Mouse (Mus musculus) heart, adult 2 months (tissue): ENCODE measurements around the gene Mettl7a1. TPM values are rescaled to one million over a fixed set of nuclear protein-coding genes. Genes with fewer than 3 reads are reported as not detected.
A peak's percentile ranks its signal among the peaks of the same experiment; 100 is the strongest.
"Not testable (repeated sequence)": the region's sequence is repeated elsewhere in the genome, so short reads cannot be mapped to it uniquely, and the experiment has no call there.

Source experiments
- DNase-seq, 2 experiments: peaks; one replicate each; pipeline ENCODE4 v3.0.0; 2021
- H3K27ac ChIP-seq: fragments of 200-600 bp; 2 replicates; pipeline ENCODE4 v1.8.1; 2022
- H3K27me3 ChIP-seq: fragments of 200-500 bp; 2 replicates; pipeline ENCODE4 v1.6.1; 2012; ENCODE audit warnings: mild to moderate bottlenecking, low read length, inconsistent platforms, mixed read lengths; ENCODE audit not compliant: control insufficient read depth, insufficient read depth
- H3K36me3 ChIP-seq: fragments of 200-500 bp; 2 replicates; pipeline ENCODE4 v1.6.1; 2012; ENCODE audit warnings: low read length, inconsistent platforms; ENCODE audit not compliant: control insufficient read depth, insufficient read depth
- H3K4me1 ChIP-seq: fragments of 200-500 bp; 2 replicates; pipeline ENCODE4 v1.6.1; 2011; ENCODE audit warnings: low read length; ENCODE audit not compliant: control insufficient read depth, insufficient read depth
- H3K4me3 ChIP-seq: fragments of 200-600 bp; 2 replicates; pipeline ENCODE4 v1.8.1; 2022
- H3K79me2 ChIP-seq: fragments of 200-500 bp; replicated peaks from 2 replicates; pipeline ENCODE4 v1.6.1; 2012; ENCODE audit warnings: mild to moderate bottlenecking, inconsistent platforms, low read length, moderate library complexity, mixed read lengths; ENCODE audit not compliant: control insufficient read depth, insufficient read depth
- H3K9ac ChIP-seq: fragments of 200-500 bp; 2 replicates; pipeline ENCODE4 v1.6.1; 2012; ENCODE audit warnings: low read depth, mild to moderate bottlenecking, control low read depth, inconsistent platforms, low read length, mixed read lengths
- CTCF ChIP-seq: fragments of 200-600 bp; IDR thresholded peaks from 2 replicates; pipeline ENCODE4 v1.8.1; 2022; ENCODE audit warnings: antibody characterized with exemption, mild to moderate bottlenecking, moderate library complexity
- EP300 ChIP-seq: fragments of 200-500 bp; IDR thresholded peaks from 2 replicates; pipeline ENCODE4 v1.6.1; 2011; ENCODE audit warnings: low read depth, low read length, control low read depth; ENCODE audit not compliant: insufficient read depth
- POLR2A ChIP-seq: fragments of 200-500 bp; IDR thresholded peaks from 2 replicates; pipeline ENCODE4 v1.6.1; 2011; ENCODE audit warnings: mild to moderate bottlenecking, low read depth, low read length, control low read depth; ENCODE audit not compliant: insufficient read depth
- WGBS: fragments of 180-500 bp; shearing (Covaris S2); methylation state at CpG from one replicate; pipeline ENCODE4 v1.1.7; 2018; 5-methylcytosine and 5-hydroxymethylcytosine counted together
- intact Hi-C: fragments of 180-260 bp; cut with DNase I; formaldehyde crosslinking; loops from one replicate; pipeline ENCODE4 v1.15.1; 2025
- polyA plus RNA-seq: library from polyadenylated mRNA; depleted of rRNA; stranded (reverse); fragments of >200 nt; gene quantifications from 2 replicates; pipeline ENCODE4 v1.2.3, GENCODE M21; 2012
- total RNA-seq, 2 experiments: library from RNA; stranded (reverse); gene quantifications; 2 replicates each; pipeline ENCODE4 v1.2.3; 2021

Mettl7a1 gene
- total and polyA plus RNA-seq, 3 experiments, result 43.0 to 56.4 (median 44.8) TPM

DNA sequence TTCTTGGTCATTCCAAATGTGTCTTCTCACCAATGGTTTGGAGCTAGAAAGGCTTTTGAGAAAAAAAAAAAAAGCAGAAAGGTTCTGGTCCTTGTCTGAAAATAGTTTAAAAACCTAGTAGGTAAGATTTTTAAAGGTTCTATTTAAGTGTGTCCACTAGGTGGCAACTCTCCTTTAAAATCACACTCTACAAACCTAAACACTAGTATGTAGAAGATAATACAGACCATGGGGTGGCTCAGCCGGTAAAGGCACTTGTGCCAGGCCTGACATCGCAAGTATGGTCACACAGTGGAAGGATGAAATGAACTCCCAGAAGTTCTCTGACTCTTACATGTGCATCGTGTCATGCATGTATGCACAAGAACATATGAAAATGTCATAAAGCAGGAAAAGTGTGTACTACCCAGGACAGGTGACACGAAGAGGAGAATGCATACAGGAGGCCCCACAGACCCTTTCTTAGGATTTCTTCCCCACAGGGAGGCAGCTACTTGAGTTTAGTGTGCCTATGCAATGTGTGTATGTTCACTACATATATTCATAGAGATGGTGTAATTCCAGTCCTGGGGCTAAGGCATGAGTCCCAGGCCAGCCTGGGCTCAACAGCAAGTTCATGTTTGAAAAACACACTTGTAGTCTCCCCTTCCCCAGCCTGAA lies 40.6 kb upstream of the Mettl7a1 start:
- 32% methylated on average over 4 of the region's 4 CpGs for WGBS
- DNase-seq, result peak in 1 of 2 experiments; percentile 29
- no peaks in the 10 kb centered on the region for H3K27me3 ChIP-seq
- intact Hi-C loops, result loop anchor here (5.0 to 10.0 kb wide), 2 partner anchors 61 to 194 kb away; no protein-coding TSS in a partner anchor
- H3K4me1 ChIP-seq, result no peaks in the 10 kb centered on the region
- no peak overlapping the region for H3K27ac ChIP-seq
- no peaks in the 10 kb centered on the region for H3K79me2 ChIP-seq
- peak; percentile 72 for TF ChIP-seq CTCF
- no peak for TF ChIP-seq EP300
- H3K9ac ChIP-seq, result no peak overlapping the region
- H3K4me3 ChIP-seq, result no peak overlapping the region
- H3K36me3 ChIP-seq, result no peaks in the 10 kb centered on the region

DNA sequence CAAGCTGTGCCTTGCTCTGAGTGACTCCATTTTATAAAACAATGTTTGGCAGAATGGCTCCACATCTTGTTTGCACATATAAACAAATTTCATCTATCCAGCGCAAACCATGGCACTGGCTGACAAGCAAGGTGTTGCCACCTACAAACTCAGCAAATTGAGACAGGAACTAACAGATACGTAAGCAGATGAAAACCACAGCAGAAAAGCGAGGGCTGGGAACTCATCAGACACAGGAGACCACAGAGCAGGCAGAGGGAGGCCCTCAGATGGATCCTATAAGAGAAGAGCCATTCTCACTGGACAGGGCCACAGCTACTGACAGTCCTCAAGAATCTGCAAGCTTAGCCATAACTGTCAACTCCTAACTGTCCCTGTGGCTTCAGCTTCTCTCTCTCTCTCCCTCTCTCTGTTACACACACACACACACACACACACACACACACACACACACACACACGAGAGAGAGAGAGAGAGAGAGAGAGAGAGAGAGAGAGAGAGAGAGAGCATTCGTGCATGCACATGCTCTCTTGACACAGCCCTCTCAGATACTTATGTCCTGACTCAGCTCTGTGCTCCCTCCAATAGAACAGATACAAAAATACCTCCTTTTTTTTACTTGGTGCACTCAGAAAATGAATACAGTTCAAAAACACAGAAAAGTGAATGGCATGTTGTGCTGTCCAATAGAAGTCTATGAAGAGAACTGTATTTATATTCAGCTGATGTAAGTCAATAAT lies 38.2 kb upstream of the Mettl7a1 start:
- H3K4me1 ChIP-seq, result no peaks in the 10 kb centered on the region
- DNase-seq, result no peak
- no peaks in the 10 kb centered on the region for H3K36me3 ChIP-seq
- H3K27me3 ChIP-seq, result no peaks in the 10 kb centered on the region
- TF ChIP-seq EP300 (no peak), POLR2A (no peak), CTCF (no peak)
- no peaks in the 10 kb centered on the region for H3K79me2 ChIP-seq
- no peak overlapping the region for H3K9ac ChIP-seq
- intact Hi-C loops, result loop anchor here (5.0 to 10.0 kb wide), 2 partner anchors 59 to 107 kb away; no protein-coding TSS in a partner anchor
- 72% methylated on average over 4 of the region's 5 CpGs for WGBS
- H3K4me3 ChIP-seq, result no peak overlapping the region
- no peak overlapping the region for H3K27ac ChIP-seq

DNA sequence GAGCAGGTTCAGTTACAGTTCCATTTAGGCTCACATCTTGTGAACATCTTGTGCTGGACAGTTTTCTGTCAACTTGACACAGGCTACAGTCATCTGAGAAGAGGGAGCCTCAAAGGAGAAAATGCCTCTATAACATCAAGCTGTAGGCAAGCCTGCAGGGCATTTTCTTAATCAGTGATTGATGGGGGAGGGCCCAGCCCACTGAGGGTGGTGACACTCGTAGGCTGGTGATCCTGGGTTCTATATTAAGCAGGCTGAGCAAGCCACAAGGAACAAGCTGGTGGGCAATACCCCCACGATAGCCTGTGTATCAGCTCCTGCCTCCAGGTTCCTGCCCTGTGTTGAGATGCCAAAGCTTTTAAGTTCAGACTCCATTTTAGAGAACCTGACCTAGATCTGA lies 35.0 kb upstream of the Mettl7a1 start:
- TF ChIP-seq POLR2A (no peak), CTCF (no peak), EP300 (no peak)
- H3K9ac ChIP-seq, result no peak overlapping the region
- 70% methylated on average over 2 of the region's 2 CpGs for WGBS
- no peak overlapping the region for H3K4me3 ChIP-seq
- no peak for DNase-seq
- H3K27me3 ChIP-seq, result no peaks in the 10 kb centered on the region
- no peaks in the 10 kb centered on the region for H3K79me2 ChIP-seq
- intact Hi-C loops, result loop anchor here (5.0 to 10.0 kb wide), 2 partner anchors 56 to 103 kb away; no protein-coding TSS in a partner anchor
- no peaks in the 10 kb centered on the region for H3K4me1 ChIP-seq
- H3K36me3 ChIP-seq, result no peaks in the 10 kb centered on the region
- H3K27ac ChIP-seq, result no peak overlapping the region

DNA sequence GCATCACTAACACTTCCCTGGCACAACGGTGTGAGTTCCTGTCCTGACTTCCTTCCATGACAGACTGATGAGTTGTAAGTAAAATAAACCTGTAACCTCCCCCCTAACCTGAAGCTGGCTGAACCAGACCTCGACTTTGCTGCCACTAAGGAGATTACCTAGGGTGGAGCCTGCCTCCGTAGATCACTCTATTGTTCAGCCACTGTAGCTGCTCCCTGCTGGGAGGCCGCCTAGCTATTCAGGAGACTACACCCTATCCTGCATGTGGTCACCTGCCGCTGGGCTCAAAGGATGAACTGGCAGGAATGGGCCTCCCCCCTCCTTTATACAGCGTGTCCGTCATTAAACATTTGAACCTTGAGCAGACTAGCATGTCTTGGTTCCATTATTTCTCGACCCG lies 34.2 kb upstream of the Mettl7a1 start:
- Histone ChIP-seq H3K9ac (no peak overlapping the region), H3K4me3 (no peak overlapping the region)

DNA sequence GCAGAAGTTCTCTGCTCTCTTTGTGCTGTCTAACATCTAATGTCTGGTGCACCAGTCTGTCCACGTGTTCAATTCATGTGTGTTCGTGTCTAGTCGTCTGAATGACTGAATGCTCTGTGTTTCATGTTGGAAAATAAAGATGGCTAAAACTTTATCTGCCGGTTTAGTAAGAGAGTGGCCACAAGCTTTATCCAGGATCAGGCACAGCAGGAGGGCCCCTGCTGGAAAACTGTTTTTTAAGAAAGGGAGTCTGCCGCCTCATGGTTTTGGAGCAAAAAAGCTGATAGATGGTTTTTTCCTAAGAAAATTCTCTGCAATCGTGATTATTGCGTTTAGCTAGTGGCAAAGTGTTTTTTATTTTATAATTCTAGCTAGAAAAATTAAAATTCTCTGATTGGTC lies 33.3 kb upstream of the Mettl7a1 start:
- H3K27me3 ChIP-seq, H3K36me3 ChIP-seq, H3K79me2 ChIP-seq, intact Hi-C loops, H3K27ac ChIP-seq, DNase-seq, H3K4me3 ChIP-seq, H3K9ac ChIP-seq, H3K4me1 ChIP-seq: not testable (repeated sequence)
- WGBS, result 56% methylated on average over 7 of the region's 7 CpGs

More for the DNA sequence above, 34.2 kb upstream of the Mettl7a1 start:
- WGBS, result 29% methylated on average over 9 of the region's 9 CpGs
- H3K79me2 ChIP-seq, result no peaks in the 10 kb centered on the region
- TF ChIP-seq POLR2A (no peak), EP300 (no peak), CTCF (no peak)
- no peaks in the 10 kb centered on the region for H3K27me3 ChIP-seq
- H3K4me1 ChIP-seq, result no peaks in the 10 kb centered on the region
- intact Hi-C loops, result loop anchor here (5.0 to 10.0 kb wide), 2 partner anchors 55 to 103 kb away; no protein-coding TSS in a partner anchor
- no peaks in the 10 kb centered on the region for H3K36me3 ChIP-seq
- no peak for DNase-seq
- no peak overlapping the region for H3K27ac ChIP-seq

DNA sequence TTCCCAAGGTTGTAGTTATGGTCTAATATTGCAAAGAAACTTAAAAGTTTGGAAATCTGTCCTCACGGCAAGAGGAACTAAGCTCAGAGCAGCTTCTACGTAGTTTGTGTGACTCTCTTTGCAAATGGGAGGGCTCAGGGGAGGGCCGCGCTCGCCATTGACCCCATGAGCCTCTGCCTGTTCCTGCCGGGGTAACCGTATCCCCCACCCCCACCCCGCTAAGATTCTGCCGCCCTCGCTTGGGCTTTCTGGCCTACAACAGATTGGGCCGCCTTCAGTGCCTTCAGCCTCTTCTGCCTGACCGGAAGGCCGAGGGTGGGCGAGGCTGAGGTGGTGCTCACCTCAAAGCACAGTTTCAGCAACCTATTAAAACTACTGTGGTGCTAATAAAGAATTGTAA lies 32.5 kb upstream of the Mettl7a1 start:
- intact Hi-C loops, result no loop called here
- no peaks in the 10 kb centered on the region for H3K79me2 ChIP-seq
- H3K36me3 ChIP-seq, result no peaks in the 10 kb centered on the region
- no peak overlapping the region for H3K27ac ChIP-seq
- no peak overlapping the region for H3K9ac ChIP-seq
- no peak overlapping the region for H3K4me3 ChIP-seq
- no peaks in the 10 kb centered on the region for H3K27me3 ChIP-seq
- DNase-seq, result no peak
- WGBS, result 79% methylated on average over 14 of the region's 14 CpGs
- TF ChIP-seq EP300, result no peak
- TF ChIP-seq POLR2A, result no peak
- TF ChIP-seq CTCF, result no peak
- H3K4me1 ChIP-seq, result no peaks in the 10 kb centered on the region

DNA sequence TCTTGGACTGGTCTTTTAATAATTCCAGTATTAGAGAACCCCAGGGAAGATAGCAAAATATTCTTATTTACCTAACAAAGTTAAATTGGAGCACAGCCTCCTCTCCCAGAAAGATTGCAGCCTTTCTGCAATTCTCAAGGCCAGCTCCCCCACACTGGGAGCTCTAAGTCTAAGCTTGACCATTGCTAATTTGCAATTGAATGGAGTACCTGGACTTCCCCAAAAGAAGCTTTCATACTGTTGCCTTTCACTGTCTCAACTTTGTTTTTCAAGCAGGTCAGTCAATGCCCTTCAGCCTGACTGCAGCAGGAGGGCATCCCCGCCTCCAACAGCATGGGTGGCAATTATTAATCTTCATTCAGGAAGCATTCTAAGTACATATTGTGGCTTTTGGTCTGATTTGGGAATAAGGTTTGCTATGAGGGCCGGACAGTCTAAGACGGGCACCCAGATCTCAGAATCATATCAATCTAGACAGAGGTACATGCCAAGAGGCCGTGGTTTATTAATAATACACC lies 30.1 kb upstream of the Mettl7a1 start:
- H3K27me3 ChIP-seq, H3K27ac ChIP-seq, H3K79me2 ChIP-seq, intact Hi-C loops, H3K9ac ChIP-seq, DNase-seq, H3K36me3 ChIP-seq, H3K4me3 ChIP-seq, H3K4me1 ChIP-seq: not testable (repeated sequence)
- WGBS, result 89% methylated on average over 4 of the region's 4 CpGs
